Mouse (Mus musculus) cerebellum, adult 2 months (tissue): Measurements from ENCODE around the gene Grxcr1.

Experiments used
- CTCF ChIP-seq: fragments of 200-500 bp; IDR thresholded peaks from 2 replicates; pipeline ENCODE4 v1.5.1; 2011; ENCODE audit warnings: low read depth, mild to moderate bottlenecking, control low read depth, low read length, moderate library complexity, borderline replicate concordance; ENCODE audit not compliant: insufficient read depth
- POLR2A ChIP-seq: fragments of 200-500 bp; IDR thresholded peaks from 2 replicates; pipeline ENCODE4 v1.6.1; 2011; ENCODE audit warnings: low read length, control low read depth, borderline replicate concordance; ENCODE audit not compliant: insufficient read depth

- TF ChIP-seq POLR2A (no peak), CTCF (no peak)
Observed at GRCm38 (mm10) chr5:68146818-68147217, 115.2 kb downstream of the Grxcr1 start.
